Mouse (Mus musculus) gastrocnemius, adult 2 months (tissue): ENCODE results near the gene Gm3543. TPM values are rescaled to one million over a fixed set of nuclear protein-coding genes. Genes with fewer than 3 reads are reported as not detected.
"Not testable (repeated sequence)": the region's sequence is repeated elsewhere in the genome, so short reads cannot be mapped to it uniquely, and the experiment has no call there.

Source experiments
- DNase-seq: peaks from one replicate; pipeline ENCODE4 v3.0.0; 2022
- H3K27ac ChIP-seq: fragments of 200-600 bp; 2 replicates; pipeline ENCODE4 v1.8.1; 2022; ENCODE audit warnings: mild to moderate bottlenecking
- H3K4me3 ChIP-seq: fragments of 200-600 bp; 2 replicates; pipeline ENCODE4 v1.8.1; 2022; ENCODE audit warnings: mild to moderate bottlenecking, moderate library complexity
- intact Hi-C: fragments of 180-260 bp; cut with DNase I; formaldehyde crosslinking; loops from one replicate; pipeline ENCODE4 v1.15.1; 2025
- long read RNA-seq, 2 experiments: library from polyadenylated mRNA; stranded (forward); transcript quantifications; one replicate each; pipeline ENCODE4 v2.0.0; 2021
- total RNA-seq, 2 experiments: library from RNA; stranded (reverse); gene quantifications; 2 replicates each; pipeline ENCODE4 v1.2.3; 2021

The Gm3543 gene
- not detected for total RNA-seq
- long read RNA-seq, experiment 1: 0 reads
- long read RNA-seq, experiment 2: 0 reads

DNA sequence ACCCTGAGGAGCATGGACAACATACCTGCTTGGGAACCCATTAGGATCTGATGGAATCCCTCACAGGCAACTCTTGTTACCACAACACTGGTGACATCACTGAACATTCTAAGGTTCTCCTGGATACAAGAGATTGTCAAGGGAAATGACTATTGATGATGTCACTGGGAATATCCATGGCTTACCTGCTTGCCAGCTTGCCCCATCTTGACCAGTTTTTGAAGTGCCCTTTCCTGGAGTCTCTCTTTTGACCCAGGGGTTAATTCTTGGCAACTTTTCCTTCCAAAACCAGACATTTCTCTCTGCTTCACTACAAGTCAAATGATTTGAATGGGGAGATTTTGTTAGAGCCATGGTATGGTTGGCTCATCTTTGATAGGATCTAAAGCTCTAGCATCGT lies at the start of gene Gm3543:
TSS of gene Gm3543 (minus strand) at position 101 of the 400 bp plus-strand sequence.
- H3K27ac ChIP-seq, H3K4me3 ChIP-seq, DNase-seq, intact Hi-C loops: not testable (repeated sequence)

GRCm38 (mm10) chr14:41968596-41968995 lies 14.5 kb downstream of the Gm3543 start:
- DNase-seq, H3K4me3 ChIP-seq, intact Hi-C loops, H3K27ac ChIP-seq: not testable (repeated sequence)

DNA sequence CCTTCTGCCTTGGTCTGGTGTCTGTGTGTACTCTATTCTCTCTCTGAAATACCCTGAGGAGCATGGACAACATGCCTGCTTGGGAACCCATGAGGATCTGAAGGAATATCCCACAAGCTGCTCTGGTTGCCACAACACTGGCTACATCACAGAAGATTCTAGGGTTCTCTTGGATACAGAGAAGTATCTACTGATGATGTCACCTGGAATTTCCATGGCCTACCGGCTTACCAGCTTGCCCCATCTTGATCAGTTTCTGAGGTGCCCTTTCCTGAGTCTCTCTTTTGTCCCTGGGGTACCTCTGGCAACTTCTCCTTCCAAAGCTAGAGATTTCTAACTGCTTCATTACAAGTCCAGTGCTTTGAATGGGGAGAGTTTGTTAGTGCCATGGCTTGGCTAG lies 15.3 kb downstream of the Gm3543 start, which contains the start of gene Gm6401:
TSS of gene Gm6401 (minus strand) at position 101 of the 400 bp plus-strand sequence.
- intact Hi-C loops, DNase-seq, H3K4me3 ChIP-seq, H3K27ac ChIP-seq: not testable (repeated sequence)

DNA sequence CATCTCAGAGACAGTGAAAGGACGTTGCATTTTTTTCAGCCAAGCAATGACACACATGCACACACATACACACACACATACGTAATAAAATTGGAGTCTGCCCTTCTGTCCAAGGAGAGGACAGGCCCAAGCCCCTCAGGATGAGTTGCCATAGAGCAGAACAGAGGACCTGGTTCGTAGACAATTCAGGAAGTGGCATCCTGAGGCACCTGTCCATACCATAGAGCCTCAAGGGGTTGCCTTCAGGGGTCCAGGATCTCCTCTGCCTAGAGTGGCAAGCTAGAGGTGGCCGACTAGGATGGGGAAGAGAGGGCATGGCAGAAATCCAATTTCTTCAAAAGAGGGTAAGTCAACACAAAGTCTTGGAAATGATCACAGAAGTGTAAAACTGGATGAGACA lies 19.0 kb downstream of the Gm3543 start:
- H3K4me3 ChIP-seq, H3K27ac ChIP-seq, intact Hi-C loops, DNase-seq: not testable (repeated sequence)

DNA sequence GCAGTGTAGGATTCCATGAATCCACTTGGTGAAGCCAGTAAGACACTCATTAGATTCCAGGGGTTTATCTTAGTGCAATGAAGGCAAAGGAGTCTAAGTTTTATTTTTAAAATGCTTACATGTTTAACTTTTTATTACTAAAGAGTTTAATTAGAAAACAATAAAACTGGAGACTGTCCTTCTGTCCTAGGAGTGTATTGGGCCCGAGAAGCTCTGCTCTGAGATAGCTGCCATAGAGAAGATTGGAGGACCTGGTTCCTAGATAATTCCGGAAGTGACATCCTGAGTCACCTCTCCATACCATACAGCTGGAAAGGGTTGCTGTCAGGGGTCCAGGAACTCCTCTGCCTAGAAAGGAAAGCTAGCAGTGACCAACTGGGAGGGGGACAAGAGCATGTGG lies 39.4 kb downstream of the Gm3543 start, which contains the start of gene 1700024B05Rik:
TSS of gene 1700024B05Rik (plus strand) at position 301 of the 400 bp plus-strand sequence.
- H3K27ac ChIP-seq, intact Hi-C loops, H3K4me3 ChIP-seq, DNase-seq: not testable (repeated sequence)

Other genes starting within 250 kb of the Gm3543 start
- not detected for gene Gm7929, start 232.7 kb downstream of the Gm3543 start, total RNA-seq
- not detected for gene Gm47189, start 210.9 kb downstream of the Gm3543 start, total RNA-seq
- gene Gm7980, start 76.0 kb downstream of the Gm3543 start, total RNA-seq: not detected
- gene 1700049E17Rik1, start 58.4 kb downstream of the Gm3543 start, total RNA-seq: not detected
- not detected for gene 1700024B05Rik, start 39.3 kb downstream of the Gm3543 start, total RNA-seq
- not detected for gene Gm6401, start 15.4 kb downstream of the Gm3543 start, total RNA-seq
- gene Gm7951, start 134.0 kb upstream of the Gm3543 start, total RNA-seq: not detected
- gene Gm17027, start 179.3 kb upstream of the Gm3543 start, total RNA-seq: not detected
- gene Gm3573, start 207.5 kb upstream of the Gm3543 start, total RNA-seq: not detected